Mouse (Mus musculus): Measurements from ENCODE around the gene Pgpep1.

Gene Pgpep1

GRCm38 (mm10) chr8:70691230-70691629, 31.0 kb upstream of the Pgpep1 start:
- DNase-seq (ENCODE audit: low spot score in 2 of 2), result no peak

GRCm38 (mm10) chr8:70689892-70690390, 29.8 kb upstream of the Pgpep1 start:
- no peak for DNase-seq (ENCODE audit: low spot score in 2 of 2)

- DNase-seq (ENCODE audit: low spot score in 2 of 2), result no peak
Observed at GRCm38 (mm10) chr8:70688136-70688535, 27.9 kb upstream of the Pgpep1 start.

- no peak for DNase-seq (ENCODE audit: low spot score in 2 of 2)
Observed at GRCm38 (mm10) chr8:70687576-70687975, 27.4 kb upstream of the Pgpep1 start.

- peak; percentile 89 to 93 for DNase-seq (ENCODE audit: low spot score in 2 of 2)
Observed at GRCm38 (mm10) chr8:70684291-70684690, 24.1 kb upstream of the Pgpep1 start.

GRCm38 (mm10) chr8:70682692-70683091, 22.5 kb upstream of the Pgpep1 start:
- DNase-seq (ENCODE audit: low spot score in 2 of 2), result no peak

- peak; percentile 66 to 68 for DNase-seq (ENCODE audit: low spot score in 2 of 2)
Observed at GRCm38 (mm10) chr8:70682193-70682592, 22.0 kb upstream of the Pgpep1 start.

GRCm38 (mm10) chr8:70681410-70681809, 21.2 kb upstream of the Pgpep1 start:
- no peak for DNase-seq (ENCODE audit: low spot score in 2 of 2)

- no peak for DNase-seq (ENCODE audit: low spot score in 2 of 2)
Observed at GRCm38 (mm10) chr8:70680039-70680438, 19.9 kb upstream of the Pgpep1 start.

GRCm38 (mm10) chr8:70679404-70679803, 19.2 kb upstream of the Pgpep1 start:
- no peak for DNase-seq (ENCODE audit: low spot score in 2 of 2)

- DNase-seq (ENCODE audit: low spot score in 2 of 2), result no peak
Observed at GRCm38 (mm10) chr8:70678679-70679078, 18.5 kb upstream of the Pgpep1 start.

GRCm38 (mm10) chr8:70677451-70678080, 17.4 kb upstream of the Pgpep1 start:
- no peak for DNase-seq (ENCODE audit: low spot score in 2 of 2)

- no peak for DNase-seq (ENCODE audit: low spot score in 2 of 2)
Observed at GRCm38 (mm10) chr8:70675336-70675735, 15.1 kb upstream of the Pgpep1 start.

GRCm38 (mm10) chr8:70674716-70675115, 14.5 kb upstream of the Pgpep1 start:
- DNase-seq (ENCODE audit: low spot score in 2 of 2), result no peak

GRCm38 (mm10) chr8:70674109-70674508, 13.9 kb upstream of the Pgpep1 start:
- no peak for DNase-seq (ENCODE audit: low spot score in 2 of 2)

GRCm38 (mm10) chr8:70673079-70673856, 13.1 kb upstream of the Pgpep1 start, which contains the start of gene Lsm4:
Gene Lsm4 (plus strand): TSS chr8:70673248.
- DNase-seq (ENCODE audit: low spot score in 2 of 2), result peak; percentile 94 to 98

- DNase-seq (ENCODE audit: low spot score in 2 of 2), result no peak
Observed at GRCm38 (mm10) chr8:70672325-70673078, 12.3 kb upstream of the Pgpep1 start.

GRCm38 (mm10) chr8:70671615-70672324, 11.6 kb upstream of the Pgpep1 start:
- DNase-seq (ENCODE audit: low spot score in 2 of 2), result no peak

GRCm38 (mm10) chr8:70667071-70667470, 6.9 kb upstream of the Pgpep1 start:
- peak; percentile 41 to 50 for DNase-seq (ENCODE audit: low spot score in 2 of 2)

- no peak for DNase-seq (ENCODE audit: low spot score in 2 of 2)
Observed at GRCm38 (mm10) chr8:70665599-70665998, 5.4 kb upstream of the Pgpep1 start.

GRCm38 (mm10) chr8:70664631-70665030, 4.4 kb upstream of the Pgpep1 start:
- no peak for DNase-seq (ENCODE audit: low spot score in 2 of 2)

GRCm38 (mm10) chr8:70663691-70664090, 3.5 kb upstream of the Pgpep1 start:
- no peak for DNase-seq (ENCODE audit: low spot score in 2 of 2)

Measured in right cerebral cortex, postnatal 36 days (tissue).